Mouse (Mus musculus): Measurements from ENCODE around the gene Clec11a. TPM values are rescaled to one million over a fixed set of nuclear protein-coding genes. Genes with fewer than 3 reads are reported as not detected.

Gene Clec11a
- polyA plus RNA-seq, 1 experiment from 2014 or later: 9.1 TPM

Other genes starting within 250 kb of the Clec11a start
- not detected in 2 replicates for gene Klk1b21, start 204.6 kb downstream of the Clec11a start, polyA plus RNA-seq (2015; fragmentation: Nextera tagmentation; extraction: Ambion mirVana)
- gene Klk1b22, start 194.2 kb downstream of the Clec11a start, polyA plus RNA-seq (2015; fragmentation: Nextera tagmentation; extraction: Ambion mirVana): not detected in 2 replicates
- gene Klk1b16, start 170.1 kb downstream of the Clec11a start, polyA plus RNA-seq (2015; fragmentation: Nextera tagmentation; extraction: Ambion mirVana): not detected in 2 replicates
- not detected in 2 replicates for gene Klk1b24, start 118.7 kb downstream of the Clec11a start, polyA plus RNA-seq (2015; fragmentation: Nextera tagmentation; extraction: Ambion mirVana)
- not detected in 2 replicates for gene Klk1b3, start 108.7 kb downstream of the Clec11a start, polyA plus RNA-seq (2015; fragmentation: Nextera tagmentation; extraction: Ambion mirVana)
- gene Klk1b4, start 99.5 kb downstream of the Clec11a start, polyA plus RNA-seq (2015; fragmentation: Nextera tagmentation; extraction: Ambion mirVana): not detected in 2 replicates
- gene Klk1b5, start 91.0 kb downstream of the Clec11a start, polyA plus RNA-seq (2015; fragmentation: Nextera tagmentation; extraction: Ambion mirVana): not detected in 2 replicates
- gene Klk1, start 81.5 kb downstream of the Clec11a start, polyA plus RNA-seq (2015; fragmentation: Nextera tagmentation; extraction: Ambion mirVana): not detected in 2 replicates
- gene Gm36864, start 70.7 kb downstream of the Clec11a start, polyA plus RNA-seq (2015; fragmentation: Nextera tagmentation; extraction: Ambion mirVana): 0.21 TPM in 1 of 2 replicates, not detected in the other
- gene 1700028J19Rik, start 60.2 kb downstream of the Clec11a start, polyA plus RNA-seq (2015; fragmentation: Nextera tagmentation; extraction: Ambion mirVana): 1.4 TPM in 2 replicates
- gene 2410002F23Rik, start 60.2 kb downstream of the Clec11a start, polyA plus RNA-seq (2015; fragmentation: Nextera tagmentation; extraction: Ambion mirVana): 199 and 210 TPM in 2 replicates
- gene Acp4, start 49.5 kb downstream of the Clec11a start, polyA plus RNA-seq (2015; fragmentation: Nextera tagmentation; extraction: Ambion mirVana): 0.13 TPM in 1 of 2 replicates, not detected in the other
- not detected in 2 replicates for gene Gm15517, start 45.5 kb downstream of the Clec11a start, polyA plus RNA-seq (2015; fragmentation: Nextera tagmentation; extraction: Ambion mirVana)
- gene Shank1, start 3.4 kb upstream of the Clec11a start, polyA plus RNA-seq (2015; fragmentation: Nextera tagmentation; extraction: Ambion mirVana): 5.5 and 6.8 TPM in 2 replicates
- gene Syt3, start 77.2 kb upstream of the Clec11a start, polyA plus RNA-seq (2015; fragmentation: Nextera tagmentation; extraction: Ambion mirVana): 4.1 and 4.9 TPM in 2 replicates
- 0.19 and 1.4 TPM in 2 replicates for gene 1700008O03Rik, start 78.9 kb upstream of the Clec11a start, polyA plus RNA-seq (2015; fragmentation: Nextera tagmentation; extraction: Ambion mirVana)
- 1.5 and 1.6 TPM in 2 replicates for gene Lrrc4b, start 122.1 kb upstream of the Clec11a start, polyA plus RNA-seq (2015; fragmentation: Nextera tagmentation; extraction: Ambion mirVana)
- 0.69 and 2.2 TPM in 2 replicates for gene Aspdh, start 158.5 kb upstream of the Clec11a start, polyA plus RNA-seq (2015; fragmentation: Nextera tagmentation; extraction: Ambion mirVana)
- gene Josd2, start 161.1 kb upstream of the Clec11a start, polyA plus RNA-seq (2015; fragmentation: Nextera tagmentation; extraction: Ambion mirVana): 93.6 and 106 TPM in 2 replicates
- gene Emc10, start 189.6 kb upstream of the Clec11a start, polyA plus RNA-seq (2015; fragmentation: Nextera tagmentation; extraction: Ambion mirVana): 126 and 129 TPM in 2 replicates
- gene Fam71e1, start 189.7 kb upstream of the Clec11a start, polyA plus RNA-seq (2015; fragmentation: Nextera tagmentation; extraction: Ambion mirVana): 19.9 and 22.4 TPM in 2 replicates
- 0.13 and 0.14 TPM in 2 replicates for gene Mybpc2, start 217.8 kb upstream of the Clec11a start, polyA plus RNA-seq (2015; fragmentation: Nextera tagmentation; extraction: Ambion mirVana)
- gene Spib, start 225.2 kb upstream of the Clec11a start, polyA plus RNA-seq (2015; fragmentation: Nextera tagmentation; extraction: Ambion mirVana): 0.60 and 0.94 TPM in 2 replicates
- 94.4 and 104 TPM in 2 replicates for gene Pold1, start 241.9 kb upstream of the Clec11a start, polyA plus RNA-seq (2015; fragmentation: Nextera tagmentation; extraction: Ambion mirVana)
- 72.3 and 80.1 TPM in 2 replicates for gene Nr1h2, start 247.0 kb upstream of the Clec11a start, polyA plus RNA-seq (2015; fragmentation: Nextera tagmentation; extraction: Ambion mirVana)